Mouse (Mus musculus) heart, embryonic 13.5 days (tissue): ENCODE results near the gene Ube3c. TPM values are rescaled to one million over a fixed set of nuclear protein-coding genes. Genes with fewer than 3 reads are reported as not detected.

Experiments used
- polyA plus RNA-seq: library from polyadenylated mRNA; unstranded; fragments of >200 nt; fragmentation: Nextera tagmentation; extraction: Ambion mirVana; gene quantifications from 2 replicates; pipeline ENCODE4 v1.2.1, GENCODE M21; 2015

Gene Ube3c
- polyA plus RNA-seq, 1 experiment from 2014 or later, result 12.3 TPM

Other genes with a start within 250 kb of the Ube3c start
- 10.4 and 15.0 TPM in 2 replicates for gene Lmbr1, start 190.9 kb upstream of the Ube3c start, polyA plus RNA-seq
- gene Nom1, start 134.6 kb upstream of the Ube3c start, polyA plus RNA-seq, result 15.5 and 17.0 TPM in 2 replicates
- not detected in 2 replicates for gene Mnx1, start 90.8 kb upstream of the Ube3c start, polyA plus RNA-seq
- gene Dnajb6, start 166.4 kb downstream of the Ube3c start, polyA plus RNA-seq, result 86.4 and 90.0 TPM in 2 replicates
- gene Gm5129, start 166.7 kb downstream of the Ube3c start, polyA plus RNA-seq, result not detected in 2 replicates